ENCODE assay signal across 9 mouse cellular contexts in the genomic region with DNA sequence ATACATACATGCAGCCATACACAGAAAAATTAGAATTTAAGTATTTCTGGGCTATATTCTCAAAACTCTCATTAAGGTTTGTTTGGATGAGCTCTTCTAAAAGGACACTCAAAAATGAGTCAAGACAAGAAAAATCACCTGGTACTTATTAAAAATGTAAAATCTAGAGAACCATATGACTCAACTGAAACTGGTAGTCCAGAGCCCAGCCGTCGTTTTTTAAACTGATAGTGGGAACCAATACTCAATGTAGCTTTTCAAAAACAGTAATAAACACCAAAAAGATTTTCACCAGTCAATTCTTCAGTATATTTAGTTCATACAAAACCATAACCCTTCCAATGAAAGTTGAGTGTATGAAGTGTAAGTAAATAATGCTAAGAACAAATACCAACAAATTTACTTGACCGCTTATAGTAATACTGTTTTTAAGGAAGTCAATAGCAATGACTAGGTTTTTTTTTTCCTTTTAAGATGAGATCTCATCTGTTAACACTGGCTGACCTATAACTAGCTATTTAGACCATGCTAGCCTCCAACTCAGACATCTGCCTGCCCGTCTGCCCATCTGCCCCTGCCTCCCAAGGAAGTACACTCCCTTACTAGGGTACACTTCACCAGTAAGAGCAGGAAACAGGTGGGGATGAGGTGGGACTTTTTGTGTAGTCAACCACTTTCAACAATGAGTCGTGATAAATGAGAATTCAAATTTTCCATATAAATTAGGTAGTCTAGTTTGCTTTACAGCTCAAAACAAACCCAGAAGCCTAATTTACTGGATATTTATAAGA. TPM values are rescaled to one million over a fixed set of nuclear protein-coding genes. Genes with fewer than 3 reads are reported as not detected.
DNase-seq lines count a peak whose midpoint lies in the region; ATAC-seq and TF ChIP-seq lines count a peak whose summit lies in the region.
"Had no signal": no experiment of that assay in that cellular context is flagged by ENCODE, and none has a peak within 500 bp of the region (broad histone marks: within the 10 kb centered on the region; RNA-seq: fewer than 3 reads in every experiment).

No protein-coding gene starts in this region.

- peak overlapping the region; percentile 71 for H3K4me2 ChIP-seq in neural tube, embryonic 12.5 days (replicated peaks)
- H3K4me2 ChIP-seq in liver, embryonic 11.5 days: peak overlapping the region; percentile 92
- H3K4me2 ChIP-seq in stomach, postnatal 0 days (replicated peaks; ENCODE audit: low read depth): 0 out of 2 replicates have a peak overlapping the region, but pooled peaks have one; percentile 17

- no peaks in the 10 kb centered on the region for H3K27me3 ChIP-seq in neural tube, embryonic 12.5 days (replicated peaks)
- no peaks in the 10 kb centered on the region for H3K27me3 ChIP-seq in liver, embryonic 11.5 days (replicated peaks; ENCODE audit: control insufficient read depth, insufficient read depth, low read length)
- no peaks in the 10 kb centered on the region for H3K27me3 ChIP-seq in stomach, postnatal 0 days (ENCODE audit: control insufficient read depth, insufficient read depth, low read length)

- TF ChIP-seq CTCF in stomach, postnatal 0 days (IDR thresholded peaks at IDR 0.05; ENCODE audit: low read depth): no peak

- H3K4me3 ChIP-seq in neural tube, embryonic 12.5 days: no peak overlapping the region
- peak overlapping the region; percentile 33; the same call in 1 of the 2 replicates for H3K4me3 ChIP-seq in liver, embryonic 11.5 days (ENCODE audit: low read depth, low read length)
- H3K4me3 ChIP-seq in stomach, postnatal 0 days (ENCODE audit: low read depth, low read length): no peak overlapping the region

- H3K9me3 ChIP-seq in neural tube, embryonic 12.5 days: no peaks in the 10 kb centered on the region
- H3K9me3 ChIP-seq in liver, embryonic 11.5 days (ENCODE audit: control insufficient read depth, low read length): no peaks in the 10 kb centered on the region
- H3K9me3 ChIP-seq in stomach, postnatal 0 days (ENCODE audit: control insufficient read depth, low read length): no peaks in the 10 kb centered on the region

- peaks cover 31% of the 10 kb centered on the region for H3K4me1 ChIP-seq in neural tube, embryonic 12.5 days
- H3K4me1 ChIP-seq in liver, embryonic 11.5 days (replicated peaks; ENCODE audit: control insufficient read depth, insufficient read depth, low read length): peaks cover 20% of the 10 kb centered on the region
- H3K4me1 ChIP-seq in stomach, postnatal 0 days (replicated peaks; ENCODE audit: control insufficient read depth, insufficient read depth): 0 out of 2 replicates have a peak, but pooled peaks cover 2% of the 10 kb centered on the region

- no peak for TF ChIP-seq EP300 in stomach, postnatal 0 days (optimal IDR thresholded peaks at IDR 0.05)

- H3K27ac ChIP-seq in neural tube, embryonic 12.5 days: no peak overlapping the region
- no peak overlapping the region for H3K27ac ChIP-seq in liver, embryonic 11.5 days (ENCODE audit: low read depth, low read length)
- no peak overlapping the region for H3K27ac ChIP-seq in stomach, postnatal 0 days (replicated peaks)

- H3K36me3 ChIP-seq in neural tube, embryonic 12.5 days: peaks cover 19% of the 10 kb centered on the region
- H3K36me3 ChIP-seq in liver, embryonic 11.5 days (ENCODE audit: control insufficient read depth, insufficient read depth, low read length): peaks cover 6% of the 10 kb centered on the region; the same call in 1 of the 2 replicates
- no peaks in the 10 kb centered on the region for H3K36me3 ChIP-seq in stomach, postnatal 0 days (ENCODE audit: control insufficient read depth, insufficient read depth, low read length)

- no peak overlapping the region for H3K9ac ChIP-seq in neural tube, embryonic 12.5 days
- H3K9ac ChIP-seq in liver, embryonic 11.5 days (ENCODE audit: low read depth, low read length): no peak overlapping the region
- H3K9ac ChIP-seq in stomach, postnatal 0 days (ENCODE audit: low read length): no peak overlapping the region

- 80% methylated on average over 5 of the region's 5 CpGs for WGBS in neural tube, embryonic 12.5 days
- 62% methylated on average over 5 of the region's 5 CpGs for WGBS in liver, embryonic 11.5 days
- WGBS in stomach, postnatal 0 days: 46% methylated on average over 5 of the region's 5 CpGs

- no peak for ATAC-seq in neural tube, embryonic 12.5 days (ENCODE audit: low FRiP score, low read depth)
- ATAC-seq in liver, embryonic 11.5 days (replicated peaks; ENCODE audit: low FRiP score): no peak
- no peak for ATAC-seq in stomach, postnatal 0 days (ENCODE audit: low FRiP score, low TSS enrichment)

- DNase-seq in heart, adult 11 months: peak; percentile 86
- DNase-seq in heart, postnatal 10 days: no peak
- no peak for DNase-seq in neural tube, embryonic 10.5 days (ENCODE audit: extremely low spot score, low spot score)
- DNase-seq in liver, embryonic 11.5 days (ENCODE audit: low spot score): no peak
- no peak for DNase-seq in stomach, postnatal 0 days (ENCODE audit: low spot score)
- no peak for DNase-seq in thymus, postnatal 25 days
- DNase-seq in B cell, adult 2 months: no peak

- intact Hi-C loops in heart, postnatal 10 days (cut with DNase I): no loop called here

RNA-seq across cellular contexts. Expression of a gene that starts 3.5 kb away (rescaled TPM):
- total RNA-seq in heart, postnatal 10 days (2021): 100 to 1,000 TPM; 145 to 165 TPM
- 764 and 797 TPM in 2 replicates for polyA plus RNA-seq in neural tube, embryonic 12.5 days (2016; fragmentation: Nextera tagmentation; extraction: Ambion mirVana)
- 698 and 737 TPM in 2 replicates for polyA plus RNA-seq in liver, embryonic 11.5 days (2014; fragmentation: Nextera tagmentation; extraction: Ambion mirVana)
- 162 and 167 TPM in 2 replicates for polyA plus RNA-seq in stomach, postnatal 0 days (2015; fragmentation: Nextera tagmentation; extraction: Ambion mirVana)

RNA-seq across cellular contexts. Expression of a gene that starts 10.1 kb away (rescaled TPM):
- under 1 TPM; 0.45 to 0.97 TPM for total RNA-seq in heart, postnatal 10 days (2021)
- polyA plus RNA-seq in neural tube, embryonic 12.5 days (2016; fragmentation: Nextera tagmentation; extraction: Ambion mirVana): 52.1 and 62.8 TPM in 2 replicates
- 103 and 111 TPM in 2 replicates for polyA plus RNA-seq in liver, embryonic 11.5 days (2014; fragmentation: Nextera tagmentation; extraction: Ambion mirVana)
- polyA plus RNA-seq in stomach, postnatal 0 days (2015; fragmentation: Nextera tagmentation; extraction: Ambion mirVana): 29.4 and 29.8 TPM in 2 replicates

RNA-seq across cellular contexts. Expression of a gene that starts 58.1 kb away (rescaled TPM):
- total RNA-seq in heart, postnatal 10 days (2021): not detected
- not detected in 2 replicates for polyA plus RNA-seq in neural tube, embryonic 12.5 days (2016; fragmentation: Nextera tagmentation; extraction: Ambion mirVana)
- polyA plus RNA-seq in liver, embryonic 11.5 days (2014; fragmentation: Nextera tagmentation; extraction: Ambion mirVana): not detected in 2 replicates
- not detected in 2 replicates for polyA plus RNA-seq in stomach, postnatal 0 days (2015; fragmentation: Nextera tagmentation; extraction: Ambion mirVana)
- total RNA-seq: neutrophil, adult 5-6 weeks had no signal

Comparison
In these comparisons a context has a peak if more than half of its experiments do, and no peak if none do; other contexts are left out.
1. H3K4me2 ChIP-seq: peak in every context shown above with its lines; median percentile 92 in liver, embryonic 11.5 days; 71 in neural tube, embryonic 12.5 days; 17 in stomach, postnatal 0 days.